Mouse (Mus musculus) midbrain, postnatal 0 days (tissue): ENCODE results near the gene Bpifb9a. TPM values are rescaled to one million over a fixed set of nuclear protein-coding genes. Genes with fewer than 3 reads are reported as not detected.
A peak's percentile ranks its signal among the peaks of the same experiment; 100 is the strongest.
"Not testable (repeated sequence)": the region's sequence is repeated elsewhere in the genome, so short reads cannot be mapped to it uniquely, and the experiment has no call there.

Experiments
- ATAC-seq: fragments of 200-750 bp; cut with Nextera tagmentation; 2 replicates; pipeline ENCODE4 v1.8.0; 2017; ENCODE audit warnings: moderate number of reproducible peaks, mild to moderate bottlenecking, moderate TSS enrichment, moderate library complexity; ENCODE audit not compliant: low FRiP score
- DNase-seq: peaks from one replicate; pipeline ENCODE4 v3.0.0-alpha.2; 2015; ENCODE audit warnings: low spot score
- H3K27ac ChIP-seq: fragments of 300-500 bp; sonication (generic); 2 replicates; pipeline ENCODE4 v1.5.1; 2014; ENCODE audit warnings: low read depth, mild to moderate bottlenecking, low read length, mixed read lengths
- H3K27me3 ChIP-seq: fragments of 300-500 bp; sonication (generic); 2 replicates; pipeline ENCODE4 v1.6.1; 2014; ENCODE audit warnings: low read length, control low read depth, mixed read lengths; ENCODE audit not compliant: insufficient read depth
- H3K36me3 ChIP-seq: fragments of 300-500 bp; sonication (generic); 2 replicates; pipeline ENCODE4 v1.6.1; 2014; ENCODE audit warnings: low read length, control low read depth, mixed read lengths; ENCODE audit not compliant: insufficient read depth
- H3K4me1 ChIP-seq: fragments of 300-500 bp; sonication (generic); 2 replicates; pipeline ENCODE4 v1.6.1; 2014; ENCODE audit warnings: mild to moderate bottlenecking, control low read depth, antibody characterized with exemption, low read length, mixed read lengths; ENCODE audit not compliant: insufficient read depth
- H3K4me2 ChIP-seq: fragments of 300-500 bp; sonication (generic); 2 replicates; pipeline ENCODE4 v1.6.1; 2014; ENCODE audit warnings: low read depth, mild to moderate bottlenecking, low read length, mixed read lengths; ENCODE audit not compliant: poor library complexity, severe bottlenecking
- H3K4me3 ChIP-seq: fragments of 300-500 bp; sonication (generic); 2 replicates; pipeline ENCODE4 v1.5.1; 2014; ENCODE audit warnings: low read depth, mild to moderate bottlenecking, low read length, moderate library complexity
- H3K9ac ChIP-seq: fragments of 300-500 bp; sonication (generic); replicated peaks from 2 replicates; pipeline ENCODE4 v1.6.1; 2014; ENCODE audit warnings: mild to moderate bottlenecking, low read length, moderate library complexity, mixed read lengths; ENCODE audit not compliant: poor library complexity, severe bottlenecking
- H3K9me3 ChIP-seq: fragments of 300-500 bp; sonication (generic); 2 replicates; pipeline ENCODE4 v1.6.1; 2016; ENCODE audit warnings: low read length, control low read depth
- CTCF ChIP-seq: IDR thresholded peaks from 2 replicates; pipeline ENCODE4 v1.5.1; 2016; ENCODE audit warnings: antibody characterized with exemption, mild to moderate bottlenecking
- WGBS: fragments of 180-500 bp; shearing (Covaris S2); extraction: QIAGEN DNeasy Blood & Tissue Kit; methylation state at CpG from one replicate; pipeline ENCODE4 v1.1.7; 2014; 5-methylcytosine and 5-hydroxymethylcytosine counted together
- polyA plus RNA-seq: library from polyadenylated mRNA; unstranded; fragments of >200 nt; fragmentation: Nextera tagmentation; extraction: Ambion mirVana; gene quantifications from 2 replicates; pipeline ENCODE4 v1.2.1, GENCODE M21; 2015
- total RNA-seq: library from RNA; depleted of rRNA; stranded (reverse); fragments of >200 nt; gene quantifications from 2 replicates; pipeline ENCODE4 v1.2.3, GENCODE M21; 2014; rRNA removed

The Bpifb9a gene
- not detected in 2 replicates for total RNA-seq
- polyA plus RNA-seq, result 0.47 TPM in 1 of 2 replicates, not detected in the other

DNA sequence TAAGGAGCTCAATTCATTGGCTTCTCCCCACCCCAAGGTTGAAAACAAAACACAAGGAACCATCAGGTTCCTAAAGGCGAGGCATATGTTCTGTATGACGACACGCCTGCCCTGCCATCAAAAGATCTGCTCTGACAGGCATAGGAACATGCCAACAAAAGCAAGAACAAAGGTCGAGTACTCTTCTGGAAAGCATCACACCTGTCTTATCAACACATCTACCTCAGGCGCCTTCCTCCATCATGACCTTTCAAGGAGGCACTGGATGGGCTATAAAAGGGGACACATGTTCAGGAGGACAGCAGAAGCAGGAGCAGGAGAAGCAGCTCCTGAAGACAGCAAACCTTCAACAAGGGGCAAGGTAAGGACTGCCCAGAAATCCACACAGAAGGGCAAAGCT lies at the start of gene Bpifb9a:
Gene Bpifb9a, plus strand, starts transcription at position 301 of the 400 bp plus-strand sequence.
- not testable (repeated sequence) for DNase-seq, ATAC-seq, H3K4me2 ChIP-seq, H3K9ac ChIP-seq, H3K27me3 ChIP-seq, H3K27ac ChIP-seq, H3K9me3 ChIP-seq, H3K4me3 ChIP-seq, H3K36me3 ChIP-seq, H3K4me1 ChIP-seq
- WGBS, result 79% methylated on average over 5 of the region's 5 CpGs

GRCm38 (mm10) chr2:154209112-154209511 lies 48.5 kb upstream of the Bpifb9a start:
- Histone ChIP-seq H3K4me2 (no peak overlapping the region), H3K4me1 (peaks cover 8% of the 10 kb centered on the region), H3K27ac (no peak overlapping the region), H3K4me3 (no peak overlapping the region), H3K27me3 (no peaks in the 10 kb centered on the region), H3K36me3 (no peaks in the 10 kb centered on the region), H3K9me3 (no peaks in the 10 kb centered on the region), H3K9ac (no peak overlapping the region)
- ATAC-seq (no peak), DNase-seq (peak; percentile 76)
- TF ChIP-seq CTCF, result peak; percentile 87
- 4% methylated on average over 3 of the region's 3 CpGs for WGBS

DNA sequence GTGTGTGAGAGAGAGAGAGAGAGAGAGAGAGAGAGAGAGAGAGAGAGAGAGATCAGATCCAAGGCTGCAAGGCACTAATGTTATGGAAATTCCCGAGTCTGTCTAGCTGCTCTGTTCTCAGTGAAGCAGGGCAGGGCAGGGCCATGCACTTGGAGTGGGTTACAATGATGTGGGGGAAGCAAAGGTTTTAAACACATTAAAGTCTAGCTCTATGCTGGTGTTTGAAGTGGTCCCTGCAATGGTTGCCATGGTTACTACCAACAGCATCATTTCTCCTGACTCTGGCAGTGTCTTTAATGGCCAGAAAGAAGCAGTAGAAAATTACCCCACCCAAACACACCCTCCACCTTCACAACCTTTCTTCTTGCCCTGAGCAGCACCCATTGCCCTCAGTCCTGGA lies 46.5 kb upstream of the Bpifb9a start:
- Histone ChIP-seq H3K27me3 (no peaks in the 10 kb centered on the region), H3K9me3 (no peaks in the 10 kb centered on the region), H3K27ac (no peak overlapping the region; the same call in 1 of the 2 replicates), H3K4me3 (no peak overlapping the region), H3K4me2 (no peak overlapping the region), H3K36me3 (no peaks in the 10 kb centered on the region), H3K9ac (no peak overlapping the region), H3K4me1 (peaks cover 8% of the 10 kb centered on the region)
- peak; percentile 55 for DNase-seq
- no peak for TF ChIP-seq CTCF
- peak; percentile 62; the same call in 1 of the 2 replicates for ATAC-seq
- 17% methylated on average over 1 of the region's 1 CpGs for WGBS

GRCm38 (mm10) chr2:154211881-154212280 lies 45.8 kb upstream of the Bpifb9a start:
- H3K4me3 ChIP-seq, result no peak overlapping the region
- H3K27ac ChIP-seq, result no peak overlapping the region
- H3K36me3 ChIP-seq, result no peaks in the 10 kb centered on the region
- H3K4me1 ChIP-seq, result peaks cover 8% of the 10 kb centered on the region
- no peak for DNase-seq
- no peaks in the 10 kb centered on the region for H3K9me3 ChIP-seq
- WGBS, result 81% methylated on average over 4 of the region's 4 CpGs
- no peaks in the 10 kb centered on the region for H3K27me3 ChIP-seq
- no peak overlapping the region for H3K4me2 ChIP-seq
- TF ChIP-seq CTCF, result no peak
- ATAC-seq, result 0 out of 2 replicates have a peak, but pooled peaks have one; percentile 2
- no peak overlapping the region for H3K9ac ChIP-seq

DNA sequence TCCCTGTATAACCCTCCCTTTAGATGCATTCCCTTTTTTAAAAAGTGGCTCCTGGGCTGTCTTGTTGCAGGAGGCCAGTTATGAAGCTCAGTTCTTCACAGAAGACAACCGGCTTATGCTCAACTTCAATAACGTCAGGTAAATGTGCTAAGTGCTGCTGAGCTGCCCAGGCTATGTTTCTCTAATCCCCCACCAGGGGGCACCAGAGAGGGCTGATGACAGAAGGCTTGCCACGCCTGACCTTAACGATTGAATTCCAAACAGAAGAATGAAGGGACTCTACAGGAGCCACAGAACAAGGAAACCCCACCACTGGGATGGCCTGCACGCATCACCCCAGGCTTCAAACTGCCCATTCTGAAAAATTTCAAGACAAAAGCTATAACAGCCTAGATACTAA lies 42.5 kb upstream of the Bpifb9a start:
- TF ChIP-seq CTCF, result peak; percentile 81
- H3K9ac ChIP-seq, result no peak overlapping the region

DNA sequence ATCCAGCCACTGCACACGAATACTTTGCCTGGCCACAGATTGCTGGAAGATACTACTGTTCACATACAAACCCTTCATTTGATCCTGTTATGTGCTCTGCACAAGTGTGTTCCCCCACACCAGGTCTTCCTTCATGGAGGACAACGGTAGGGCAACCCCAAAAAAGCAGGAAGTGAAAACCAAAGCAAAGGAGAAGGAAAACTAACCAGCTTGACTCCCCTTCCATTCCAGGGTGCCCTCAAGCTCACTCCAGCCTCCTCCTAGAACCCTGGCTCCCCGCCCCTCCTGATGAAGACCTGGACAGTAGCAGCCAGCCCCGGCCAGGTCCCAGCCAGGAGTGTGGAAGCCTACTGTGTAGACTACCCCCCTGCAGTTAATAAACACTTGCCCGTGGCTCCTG lies 37.7 kb upstream of the Bpifb9a start:
- WGBS, result 76% methylated on average over 5 of the region's 5 CpGs
- Histone ChIP-seq H3K4me3 (no peak overlapping the region), H3K4me1 (0 out of 2 replicates have a peak, but pooled peaks cover 8% of the 10 kb centered on the region), H3K36me3 (no peaks in the 10 kb centered on the region), H3K4me2 (no peak overlapping the region), H3K27ac (no peak overlapping the region), H3K27me3 (no peaks in the 10 kb centered on the region), H3K9me3 (no peaks in the 10 kb centered on the region), H3K9ac (no peak overlapping the region)
- ATAC-seq (no peak), DNase-seq (no peak)
- TF ChIP-seq CTCF, result no peak

More for the DNA sequence above, 42.5 kb upstream of the Bpifb9a start:
- DNase-seq (peak; percentile 78), ATAC-seq (no peak)
- no peaks in the 10 kb centered on the region for H3K9me3 ChIP-seq
- no peaks in the 10 kb centered on the region for H3K36me3 ChIP-seq
- WGBS, result 14% methylated on average over 5 of the region's 5 CpGs
- peaks cover 8% of the 10 kb centered on the region for H3K4me1 ChIP-seq
- no peak overlapping the region for H3K27ac ChIP-seq
- no peaks in the 10 kb centered on the region for H3K27me3 ChIP-seq
- no peak overlapping the region for H3K4me2 ChIP-seq
- H3K4me3 ChIP-seq, result no peak overlapping the region
